Mouse (Mus musculus) cortical plate, adult 2 months (tissue): ENCODE data around the gene Nfia. TPM values are rescaled to one million over a fixed set of nuclear protein-coding genes. Genes with fewer than 3 reads are reported as not detected.

Experiments
- H3K27ac ChIP-seq: fragments of 200-500 bp; 2 replicates; pipeline ENCODE4 v1.5.1; 2012; ENCODE audit warnings: low read length, control low read depth, inconsistent platforms; ENCODE audit not compliant: insufficient read depth
- H3K4me1 ChIP-seq: fragments of 200-500 bp; 2 replicates; pipeline ENCODE4 v1.6.1; 2011; ENCODE audit warnings: low read length; ENCODE audit not compliant: control insufficient read depth, insufficient read depth
- H3K4me3 ChIP-seq: fragments of 200-500 bp; 2 replicates; pipeline ENCODE4 v1.5.1; 2011; ENCODE audit warnings: mild to moderate bottlenecking, low read length, control low read depth; ENCODE audit not compliant: insufficient read depth
- CTCF ChIP-seq: fragments of 200-500 bp; IDR thresholded peaks from 2 replicates; pipeline ENCODE4 v1.5.1; 2011; ENCODE audit warnings: mild to moderate bottlenecking, control low read depth, low read length; ENCODE audit not compliant: insufficient read depth; ENCODE audit errors: extremely low read depth
- POLR2A ChIP-seq: fragments of 200-500 bp; IDR thresholded peaks from 2 replicates; pipeline ENCODE4 v1.6.1; 2011; ENCODE audit warnings: mild to moderate bottlenecking, low read length, control low read depth; ENCODE audit not compliant: insufficient read depth; ENCODE audit errors: extremely low read depth
- polyA plus RNA-seq: library from polyadenylated mRNA; depleted of rRNA; stranded (reverse); fragments of >200 nt; gene quantifications from 2 replicates; pipeline ENCODE4 v1.2.3, GENCODE M21; 2012; rRNA removed

Nfia gene
- 21.5 and 24.1 TPM in 2 replicates for polyA plus RNA-seq

- TF ChIP-seq CTCF: no peak
- no peak for TF ChIP-seq POLR2A
- Histone ChIP-seq H3K27ac (peak within 1 kb of the TSS; percentile 96), H3K4me3 (peak within 1 kb of the TSS; percentile 61), H3K4me1 (no peaks in the 10 kb centered on the region)
Measured at GRCm38 (mm10) chr4:97772641-97773040, at the start of gene Nfia. Gene Nfia, plus strand, starts transcription at chr4:97772734.

GRCm38 (mm10) chr4:97723374-97723773 is 49.2 kb upstream of the Nfia start:
- Histone ChIP-seq H3K27ac (no peak overlapping the region), H3K4me3 (no peak overlapping the region), H3K4me1 (no peaks in the 10 kb centered on the region)
- TF ChIP-seq CTCF (no peak), POLR2A (no peak)

- H3K4me3 ChIP-seq: no peak overlapping the region
- no peaks in the 10 kb centered on the region for H3K4me1 ChIP-seq
- H3K27ac ChIP-seq: no peak overlapping the region
- TF ChIP-seq CTCF: no peak
- TF ChIP-seq POLR2A: no peak
Measured at GRCm38 (mm10) chr4:97728520-97728919, 44.0 kb upstream of the Nfia start.

GRCm38 (mm10) chr4:97729999-97730398 is 42.5 kb upstream of the Nfia start:
- no peak for TF ChIP-seq CTCF
- TF ChIP-seq POLR2A: no peak
- no peak overlapping the region for H3K27ac ChIP-seq
- no peaks in the 10 kb centered on the region for H3K4me1 ChIP-seq
- H3K4me3 ChIP-seq: no peak overlapping the region

GRCm38 (mm10) chr4:97730416-97730815 is 42.1 kb upstream of the Nfia start:
- Histone ChIP-seq H3K4me1 (no peaks in the 10 kb centered on the region), H3K27ac (no peak overlapping the region), H3K4me3 (no peak overlapping the region)
- TF ChIP-seq CTCF (no peak), POLR2A (no peak)

GRCm38 (mm10) chr4:97733392-97733791 is 39.1 kb upstream of the Nfia start:
- no peak overlapping the region for H3K27ac ChIP-seq
- no peaks in the 10 kb centered on the region for H3K4me1 ChIP-seq
- H3K4me3 ChIP-seq: no peak overlapping the region
- TF ChIP-seq POLR2A: no peak

- no peak overlapping the region for H3K27ac ChIP-seq
- no peak overlapping the region for H3K4me3 ChIP-seq
- TF ChIP-seq POLR2A: no peak
- TF ChIP-seq CTCF: no peak
- no peaks in the 10 kb centered on the region for H3K4me1 ChIP-seq
Measured at GRCm38 (mm10) chr4:97743932-97744331, 28.6 kb upstream of the Nfia start.

- H3K4me1 ChIP-seq: no peaks in the 10 kb centered on the region
- no peak for TF ChIP-seq POLR2A
- TF ChIP-seq CTCF: peak; percentile 48
- no peak overlapping the region for H3K27ac ChIP-seq
- H3K4me3 ChIP-seq: peak overlapping the region; percentile 7; the same call in 1 of the 2 replicates
Measured at GRCm38 (mm10) chr4:97745296-97746105, 27.0 kb upstream of the Nfia start.

- Histone ChIP-seq H3K4me3 (peak overlapping the region; percentile 7; the same call in 1 of the 2 replicates), H3K27ac (no peak overlapping the region), H3K4me1 (no peaks in the 10 kb centered on the region)
- TF ChIP-seq POLR2A (no peak), CTCF (no peak)
Measured at GRCm38 (mm10) chr4:97746106-97746900, 26.2 kb upstream of the Nfia start.
